Mouse (Mus musculus): ENCODE data around the gene Mrpl22. TPM values are rescaled to one million over a fixed set of nuclear protein-coding genes. Genes with fewer than 3 reads are reported as not detected.
A peak's percentile ranks its signal among the peaks of the same experiment; 100 is the strongest.
"Not testable (repeated sequence)": the region's sequence is repeated elsewhere in the genome, so short reads cannot be mapped to it uniquely, and the experiment has no call there.

The Mrpl22 gene
- polyA plus RNA-seq, 1 experiment from 2014 or later, result 132 TPM

- Histone ChIP-seq H3K9me3 (replicated peaks; ENCODE audit: control insufficient read depth, low read length) (no peaks in the 10 kb centered on the region), H3K4me3 (ENCODE audit: low read depth, low read length) (no peak overlapping the region), H3K4me1 (ENCODE audit: control insufficient read depth, insufficient read depth, low read length) (no peaks in the 10 kb centered on the region), H3K9ac (replicated peaks; ENCODE audit: low read length) (no peak overlapping the region), H3K27ac (replicated peaks; ENCODE audit: low read depth, low read length) (no peak overlapping the region), H3K27me3 (ENCODE audit: control insufficient read depth, insufficient read depth, low read length) (no peaks in the 10 kb centered on the region), H3K36me3 (replicated peaks; ENCODE audit: control insufficient read depth, insufficient read depth, low read depth, low read length) (no peaks in the 10 kb centered on the region), H3K4me2 (ENCODE audit: low read depth, low read length) (no peak overlapping the region)
- ATAC-seq (replicated peaks; ENCODE audit: insufficient number of reproducible peaks, low FRiP score, low TSS enrichment, low read depth), result no peak
- DNase-seq (ENCODE audit: low spot score), result no peak
- 28% methylated on average over 9 of the region's 9 CpGs for WGBS
These were observed 39.7 kb downstream of the Mrpl22 start for GRCm38 (mm10) chr11:58211062-58211681.

DNA sequence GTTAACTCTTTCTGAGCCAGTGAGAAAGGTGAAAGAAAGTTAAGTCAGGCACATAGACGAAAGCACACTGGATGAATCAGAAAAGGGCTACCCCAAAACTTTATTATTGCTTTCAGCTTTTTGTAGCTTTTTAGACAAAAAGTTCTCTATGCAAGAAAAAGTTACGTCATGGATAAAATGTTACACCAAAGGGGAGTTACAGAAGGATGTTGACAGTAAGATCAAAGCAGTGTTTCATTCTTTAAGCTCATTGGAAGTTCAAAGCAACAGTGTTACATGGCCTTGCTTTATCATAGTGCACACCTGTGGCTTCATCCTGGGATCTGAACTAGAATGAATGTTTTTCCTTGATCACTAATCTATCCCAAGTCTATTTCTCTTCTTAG lies 40.2 kb downstream of the Mrpl22 start:
- H3K36me3 ChIP-seq (replicated peaks; ENCODE audit: control insufficient read depth, insufficient read depth, low read depth, low read length), result no peaks in the 10 kb centered on the region
- 12% methylated on average over 2 of the region's 2 CpGs for WGBS
- no peak overlapping the region for H3K27ac ChIP-seq (replicated peaks; ENCODE audit: low read depth, low read length)
- DNase-seq (ENCODE audit: low spot score), result no peak
- H3K9me3 ChIP-seq (replicated peaks; ENCODE audit: control insufficient read depth, low read length), result no peaks in the 10 kb centered on the region
- no peak for ATAC-seq (replicated peaks; ENCODE audit: insufficient number of reproducible peaks, low FRiP score, low TSS enrichment, low read depth)
- H3K27me3 ChIP-seq (ENCODE audit: control insufficient read depth, insufficient read depth, low read length), result no peaks in the 10 kb centered on the region
- H3K9ac ChIP-seq (replicated peaks; ENCODE audit: low read length), result no peak overlapping the region
- no peak overlapping the region for H3K4me3 ChIP-seq (ENCODE audit: low read depth, low read length)
- H3K4me2 ChIP-seq (ENCODE audit: low read depth, low read length), result no peak overlapping the region
- no peaks in the 10 kb centered on the region for H3K4me1 ChIP-seq (ENCODE audit: control insufficient read depth, insufficient read depth, low read length)

DNA sequence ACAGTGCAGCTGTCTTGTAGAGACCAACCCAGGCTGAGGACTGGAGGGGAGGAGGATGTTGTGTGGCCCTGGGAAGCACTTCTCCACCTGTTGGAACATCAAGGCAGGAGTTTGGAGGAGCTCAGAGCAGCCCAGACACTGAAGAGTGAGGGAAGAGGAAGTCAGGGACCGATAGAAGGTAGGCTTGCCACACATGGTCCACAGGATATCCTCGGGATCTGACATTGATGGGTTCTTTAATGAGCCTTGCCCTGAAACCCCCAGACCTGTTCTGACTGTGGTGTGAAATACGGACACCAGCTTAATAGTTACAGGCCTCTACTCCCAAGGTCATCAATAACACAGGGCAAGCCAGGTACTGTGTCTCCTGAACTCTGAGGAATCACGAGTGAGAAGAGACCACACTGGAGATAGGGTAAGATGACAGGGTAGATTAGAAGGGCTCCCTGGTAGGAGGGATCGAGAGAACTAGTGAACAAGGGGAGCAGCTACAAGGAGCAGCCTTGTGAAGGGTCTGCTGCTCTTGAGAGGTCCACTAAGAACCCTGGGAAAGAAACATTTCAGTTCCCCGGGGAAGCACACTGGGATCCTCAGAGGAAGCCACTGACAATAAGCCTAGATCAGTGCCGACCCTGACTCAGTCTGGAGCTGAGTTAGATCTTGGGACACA lies 42.3 kb downstream of the Mrpl22 start:
- Histone ChIP-seq H3K27ac (replicated peaks; ENCODE audit: low read depth, low read length) (no peak overlapping the region), H3K4me1 (ENCODE audit: control insufficient read depth, insufficient read depth, low read length) (no peaks in the 10 kb centered on the region), H3K9ac (replicated peaks; ENCODE audit: low read length) (no peak overlapping the region), H3K9me3 (replicated peaks; ENCODE audit: control insufficient read depth, low read length) (no peaks in the 10 kb centered on the region), H3K4me2 (ENCODE audit: low read depth, low read length) (no peak overlapping the region), H3K27me3 (ENCODE audit: control insufficient read depth, insufficient read depth, low read length) (no peaks in the 10 kb centered on the region), H3K4me3 (ENCODE audit: low read depth, low read length) (no peak overlapping the region), H3K36me3 (replicated peaks; ENCODE audit: control insufficient read depth, insufficient read depth, low read depth, low read length) (no peaks in the 10 kb centered on the region)
- 85% methylated on average over 7 of the region's 7 CpGs for WGBS
- ATAC-seq (replicated peaks; ENCODE audit: insufficient number of reproducible peaks, low FRiP score, low TSS enrichment, low read depth) (no peak), DNase-seq (ENCODE audit: low spot score) (no peak)

GRCm38 (mm10) chr11:58214391-58215048 lies 43.1 kb downstream of the Mrpl22 start:
- Histone ChIP-seq H3K4me3 (ENCODE audit: low read depth, low read length) (peak overlapping the region; percentile 21), H3K4me1 (ENCODE audit: control insufficient read depth, insufficient read depth, low read length) (no peaks in the 10 kb centered on the region), H3K27ac (replicated peaks; ENCODE audit: low read depth, low read length) (no peak overlapping the region), H3K36me3 (replicated peaks; ENCODE audit: control insufficient read depth, insufficient read depth, low read depth, low read length) (no peaks in the 10 kb centered on the region), H3K27me3 (ENCODE audit: control insufficient read depth, insufficient read depth, low read length) (no peaks in the 10 kb centered on the region), H3K9me3 (replicated peaks; ENCODE audit: control insufficient read depth, low read length) (no peaks in the 10 kb centered on the region), H3K9ac (replicated peaks; ENCODE audit: low read length) (no peak overlapping the region), H3K4me2 (ENCODE audit: low read depth, low read length) (peak overlapping the region; percentile 37)
- ATAC-seq (replicated peaks; ENCODE audit: insufficient number of reproducible peaks, low FRiP score, low TSS enrichment, low read depth) (no peak), DNase-seq (ENCODE audit: low spot score) (peak; percentile 33)
- 45% methylated on average over 16 of the region's 17 CpGs for WGBS

- not testable (repeated sequence) for H3K36me3 ChIP-seq (replicated peaks; ENCODE audit: control insufficient read depth, insufficient read depth, low read depth, low read length); H3K27me3 ChIP-seq (ENCODE audit: control insufficient read depth, insufficient read depth, low read length); H3K4me3 ChIP-seq (ENCODE audit: low read depth, low read length); H3K9me3 ChIP-seq (replicated peaks; ENCODE audit: control insufficient read depth, low read length); H3K9ac ChIP-seq (replicated peaks; ENCODE audit: low read length); H3K27ac ChIP-seq (replicated peaks; ENCODE audit: low read depth, low read length); H3K4me1 ChIP-seq (ENCODE audit: control insufficient read depth, insufficient read depth, low read length); ATAC-seq (replicated peaks; ENCODE audit: insufficient number of reproducible peaks, low FRiP score, low TSS enrichment, low read depth); H3K4me2 ChIP-seq (ENCODE audit: low read depth, low read length); DNase-seq (ENCODE audit: low spot score)
- WGBS, result 38% methylated on average over 2 of the region's 3 CpGs
These were observed 43.6 kb downstream of the Mrpl22 start for GRCm38 (mm10) chr11:58215049-58215430.

DNA sequence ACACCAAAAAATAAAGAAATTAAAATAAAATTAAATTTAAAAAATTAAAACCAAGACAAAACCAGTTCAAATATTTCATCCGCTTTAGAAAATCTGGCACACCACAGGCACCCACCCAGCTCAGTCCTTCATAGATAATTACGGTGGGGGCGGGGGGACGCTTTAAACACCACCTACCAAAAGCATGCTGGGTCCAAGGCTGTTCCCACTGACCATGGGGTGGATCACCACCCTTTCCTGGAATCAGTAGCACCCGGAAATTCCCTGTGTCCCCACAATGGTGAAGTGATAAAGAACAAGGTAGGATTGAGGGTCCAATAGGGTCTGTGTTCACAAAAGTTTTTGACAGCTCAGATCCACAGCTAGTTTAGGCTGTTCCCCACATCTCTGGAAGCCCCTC lies 44.4 kb downstream of the Mrpl22 start:
- no peak overlapping the region for H3K9ac ChIP-seq (replicated peaks; ENCODE audit: low read length)
- no peak for ATAC-seq (replicated peaks; ENCODE audit: insufficient number of reproducible peaks, low FRiP score, low TSS enrichment, low read depth)
- H3K9me3 ChIP-seq (replicated peaks; ENCODE audit: control insufficient read depth, low read length), result no peaks in the 10 kb centered on the region
- no peaks in the 10 kb centered on the region for H3K4me1 ChIP-seq (ENCODE audit: control insufficient read depth, insufficient read depth, low read length)
- no peaks in the 10 kb centered on the region for H3K36me3 ChIP-seq (replicated peaks; ENCODE audit: control insufficient read depth, insufficient read depth, low read depth, low read length)
- H3K27me3 ChIP-seq (ENCODE audit: control insufficient read depth, insufficient read depth, low read length), result no peaks in the 10 kb centered on the region
- no peak for DNase-seq (ENCODE audit: low spot score)
- WGBS, result 83% methylated on average over 5 of the region's 5 CpGs
- no peak overlapping the region for H3K27ac ChIP-seq (replicated peaks; ENCODE audit: low read depth, low read length)
- no peak overlapping the region for H3K4me3 ChIP-seq (ENCODE audit: low read depth, low read length)
- H3K4me2 ChIP-seq (ENCODE audit: low read depth, low read length), result no peak overlapping the region

GRCm38 (mm10) chr11:58216823-58217222 lies 45.4 kb downstream of the Mrpl22 start:
- Histone ChIP-seq H3K27ac (replicated peaks; ENCODE audit: low read depth, low read length) (no peak overlapping the region), H3K9me3 (replicated peaks; ENCODE audit: control insufficient read depth, low read length) (no peaks in the 10 kb centered on the region), H3K4me2 (ENCODE audit: low read depth, low read length) (no peak overlapping the region), H3K27me3 (ENCODE audit: control insufficient read depth, insufficient read depth, low read length) (no peaks in the 10 kb centered on the region), H3K9ac (replicated peaks; ENCODE audit: low read length) (no peak overlapping the region), H3K4me1 (ENCODE audit: control insufficient read depth, insufficient read depth, low read length) (no peaks in the 10 kb centered on the region), H3K36me3 (replicated peaks; ENCODE audit: control insufficient read depth, insufficient read depth, low read depth, low read length) (no peaks in the 10 kb centered on the region), H3K4me3 (ENCODE audit: low read depth, low read length) (no peak overlapping the region)
- 85% methylated on average over 6 of the region's 6 CpGs for WGBS
- ATAC-seq (replicated peaks; ENCODE audit: insufficient number of reproducible peaks, low FRiP score, low TSS enrichment, low read depth), result no peak
- no peak for DNase-seq (ENCODE audit: low spot score)

DNA sequence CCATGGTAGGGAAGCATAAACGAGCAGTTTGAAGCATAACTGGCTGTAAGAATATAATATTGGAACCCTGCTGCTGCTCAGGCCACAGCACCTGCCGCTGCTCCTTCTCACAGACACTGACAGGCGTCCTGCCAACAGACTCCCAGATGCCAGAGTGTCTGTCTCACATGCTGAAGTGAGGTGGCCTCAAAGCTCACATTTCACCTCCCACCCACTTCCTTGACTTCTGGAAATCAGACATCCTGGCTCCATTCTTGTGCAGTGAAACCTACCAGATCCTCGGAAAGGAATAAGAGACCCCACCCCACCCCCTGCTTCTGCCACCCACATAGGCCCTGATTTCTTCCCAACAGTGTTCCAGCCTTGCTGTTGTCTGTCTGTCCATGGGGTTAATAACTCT lies 52.3 kb downstream of the Mrpl22 start:
- DNase-seq (ENCODE audit: low spot score), result no peak
- no peaks in the 10 kb centered on the region for H3K9me3 ChIP-seq (replicated peaks; ENCODE audit: control insufficient read depth, low read length)

More for the DNA sequence above, 52.3 kb downstream of the Mrpl22 start:
- Histone ChIP-seq H3K4me2 (ENCODE audit: low read depth, low read length) (no peak overlapping the region), H3K36me3 (replicated peaks; ENCODE audit: control insufficient read depth, insufficient read depth, low read depth, low read length) (no peaks in the 10 kb centered on the region), H3K9ac (replicated peaks; ENCODE audit: low read length) (no peak overlapping the region), H3K27ac (replicated peaks; ENCODE audit: low read depth, low read length) (no peak overlapping the region), H3K4me3 (ENCODE audit: low read depth, low read length) (no peak overlapping the region), H3K27me3 (ENCODE audit: control insufficient read depth, insufficient read depth, low read length) (no peaks in the 10 kb centered on the region), H3K4me1 (ENCODE audit: control insufficient read depth, insufficient read depth, low read length) (no peaks in the 10 kb centered on the region)
- ATAC-seq (replicated peaks; ENCODE audit: insufficient number of reproducible peaks, low FRiP score, low TSS enrichment, low read depth), result no peak
- WGBS, result 38% methylated on average over 4 of the region's 4 CpGs
